Mouse (Mus musculus): ENCODE data around the gene Ubxn11.
"Not testable (repeated sequence)": the region's sequence is repeated elsewhere in the genome, so short reads cannot be mapped to it uniquely, and the experiment has no call there.

Gene Ubxn11

GRCm38 (mm10) chr4:134119644-134120043 is 17.3 kb downstream of the Ubxn11 start:
- peak in 1 of 2 experiments; percentile 50 for DNase-seq

- DNase-seq, result no peak
Observed at GRCm38 (mm10) chr4:134120192-134120805, 17.9 kb downstream of the Ubxn11 start.

GRCm38 (mm10) chr4:134120916-134121315 is 18.5 kb downstream of the Ubxn11 start:
- DNase-seq, result peak in 1 of 2 experiments; percentile 42

GRCm38 (mm10) chr4:134121571-134121970 is 19.2 kb downstream of the Ubxn11 start:
- DNase-seq, result peak; percentile 82 to 89

- DNase-seq, result peak in 1 of 2 experiments; percentile 42
Observed at GRCm38 (mm10) chr4:134122281-134122680, 19.9 kb downstream of the Ubxn11 start.

- no peak for DNase-seq
Observed at GRCm38 (mm10) chr4:134123147-134123546, 20.8 kb downstream of the Ubxn11 start.

- peak in 1 of 2 experiments; percentile 76 for DNase-seq
Observed at GRCm38 (mm10) chr4:134123680-134124551, 21.5 kb downstream of the Ubxn11 start.

GRCm38 (mm10) chr4:134125383-134126060 is 23.2 kb downstream of the Ubxn11 start:
- DNase-seq, result no peak

- no peak for DNase-seq
Observed at GRCm38 (mm10) chr4:134126300-134127120, 24.1 kb downstream of the Ubxn11 start.

GRCm38 (mm10) chr4:134127121-134127455 is 24.7 kb downstream of the Ubxn11 start:
- DNase-seq, result no peak

- peak in 1 of 2 experiments; percentile 23 for DNase-seq
Observed at GRCm38 (mm10) chr4:134127793-134128192, 25.4 kb downstream of the Ubxn11 start.

- DNase-seq, result peak; percentile 90 to 91
Observed at GRCm38 (mm10) chr4:134128221-134128982, 26.0 kb downstream of the Ubxn11 start, which contains the start of gene Sh3bgrl3. TSS of gene Sh3bgrl3 (minus strand) at chr4:134128789.

- DNase-seq, result peak in 1 of 2 experiments; percentile 58
Observed at GRCm38 (mm10) chr4:134128983-134129362, 26.6 kb downstream of the Ubxn11 start.

GRCm38 (mm10) chr4:134129482-134129881 is 27.1 kb downstream of the Ubxn11 start:
- DNase-seq, result peak in 1 of 2 experiments; percentile 36

GRCm38 (mm10) chr4:134132117-134132516 is 29.7 kb downstream of the Ubxn11 start:
- DNase-seq, result no peak

GRCm38 (mm10) chr4:134132519-134133095 is 30.2 kb downstream of the Ubxn11 start:
- DNase-seq, result no peak

GRCm38 (mm10) chr4:134136280-134136926 is 34.0 kb downstream of the Ubxn11 start:
- no peak for DNase-seq

GRCm38 (mm10) chr4:134138857-134139256 is 36.5 kb downstream of the Ubxn11 start:
- no peak for DNase-seq

GRCm38 (mm10) chr4:134144297-134144696 is 41.9 kb downstream of the Ubxn11 start:
- DNase-seq, result not testable (repeated sequence)

GRCm38 (mm10) chr4:134149389-134149788 is 47.0 kb downstream of the Ubxn11 start:
- no peak for DNase-seq

- no peak for DNase-seq
Observed at GRCm38 (mm10) chr4:134152112-134152511, 49.7 kb downstream of the Ubxn11 start.
